Mouse (Mus musculus) small intestine, adult 2 months (tissue): Measurements from ENCODE around the gene Rrp15.

ENCODE experiments used
- CTCF ChIP-seq: fragments of 200-500 bp; IDR thresholded peaks from 2 replicates; pipeline ENCODE4 v1.5.1; 2012; ENCODE audit warnings: low read depth, mild to moderate bottlenecking, control low read depth, inconsistent platforms, low read length, moderate library complexity, mixed read lengths; ENCODE audit not compliant: insufficient replicate concordance, insufficient read length; ENCODE audit errors: extremely low read depth
- POLR2A ChIP-seq: fragments of 200-500 bp; IDR thresholded peaks from 2 replicates; pipeline ENCODE4 v1.6.1; 2012; ENCODE audit warnings: low read depth, mild to moderate bottlenecking, control low read depth, inconsistent platforms, low read length, moderate library complexity

DNA sequence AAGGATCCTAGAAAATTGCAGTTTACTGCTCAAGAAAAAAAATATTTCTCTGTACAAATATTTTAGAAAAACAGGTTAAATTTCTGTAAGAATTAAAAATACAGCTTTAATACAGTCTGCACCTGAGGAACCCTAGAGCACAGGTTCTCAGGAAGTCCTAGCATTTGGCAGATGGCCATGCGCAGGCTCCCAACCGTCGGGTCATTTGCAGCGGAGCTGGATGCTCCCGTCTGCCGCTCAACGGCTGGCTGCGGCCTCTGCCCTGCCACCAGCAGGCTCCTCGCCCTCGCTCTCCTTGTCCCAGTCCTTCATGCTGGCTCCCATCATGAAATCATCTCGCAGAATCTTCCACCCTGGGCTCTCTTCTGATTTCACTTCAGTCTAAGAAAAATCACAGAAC lies 28.0 kb downstream of the Rrp15 start:
- TF ChIP-seq CTCF (no peak), POLR2A (no peak)
